Mouse (Mus musculus) liver, embryonic 14.5 days (tissue): ENCODE results near the gene Opcml.

Source experiments
- CTCF ChIP-seq: IDR thresholded peaks from 2 replicates; pipeline ENCODE4 v1.5.1; 2016; ENCODE audit warnings: antibody characterized with exemption, low read depth, control low read depth
- EP300 ChIP-seq: IDR thresholded peaks from 2 replicates; pipeline ENCODE4 v1.6.1; 2016; ENCODE audit warnings: antibody characterized with exemption, low read depth

DNA sequence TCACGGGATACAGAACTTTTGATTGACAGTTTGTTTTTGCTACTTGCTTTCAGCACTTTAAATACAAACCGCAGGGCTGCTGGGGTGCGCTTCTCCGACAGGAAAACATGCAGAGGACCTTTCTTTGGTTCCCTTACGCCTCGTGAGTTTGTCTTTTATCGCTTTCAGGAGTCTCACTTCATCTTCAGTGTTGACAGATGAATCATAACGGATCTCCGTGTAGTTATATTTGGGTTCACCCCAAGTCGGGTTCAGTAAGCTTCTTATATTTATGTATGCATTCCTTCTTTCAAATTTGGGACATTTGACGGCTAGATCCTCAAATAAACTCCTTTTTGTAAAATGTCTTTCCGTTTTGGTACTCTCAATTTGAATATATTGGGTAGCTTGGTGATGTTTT is 632.8 kb downstream of the Opcml start:
- no peak for TF ChIP-seq EP300
- TF ChIP-seq CTCF = no peak
